Mouse (Mus musculus) embryo, embryonic 9.5 days (tissue): ENCODE measurements around the gene Lrfn1.

Experiments used
- DNase-seq: peaks from one replicate; pipeline ENCODE4 v3.0.0-alpha.2; 2017; ENCODE audit errors: extremely low spot score

Lrfn1 gene

GRCm38 (mm10) chr7:28451531-28452360 lies at the start of gene Lrfn1:
TSS of gene Lrfn1 (plus strand) at chr7:28451980.
- peak; percentile 61 for DNase-seq

- DNase-seq: no peak
Observed at GRCm38 (mm10) chr7:28410841-28411475, 40.8 kb upstream of the Lrfn1 start.

GRCm38 (mm10) chr7:28412826-28413225 lies 39.0 kb upstream of the Lrfn1 start:
- no peak for DNase-seq

- DNase-seq: no peak
Observed at GRCm38 (mm10) chr7:28417368-28417767, 34.4 kb upstream of the Lrfn1 start.

GRCm38 (mm10) chr7:28418096-28418670 lies 33.6 kb upstream of the Lrfn1 start:
- DNase-seq: no peak

GRCm38 (mm10) chr7:28419416-28419815 lies 32.4 kb upstream of the Lrfn1 start:
- no peak for DNase-seq

GRCm38 (mm10) chr7:28423018-28423417 lies 28.8 kb upstream of the Lrfn1 start:
- DNase-seq: no peak

GRCm38 (mm10) chr7:28427738-28428137 lies 24.0 kb upstream of the Lrfn1 start:
- DNase-seq: no peak

GRCm38 (mm10) chr7:28430512-28430911 lies 21.3 kb upstream of the Lrfn1 start:
- no peak for DNase-seq

GRCm38 (mm10) chr7:28432252-28432651 lies 19.5 kb upstream of the Lrfn1 start:
- no peak for DNase-seq

- DNase-seq: peak; percentile 43
Observed at GRCm38 (mm10) chr7:28435660-28436259, 16.0 kb upstream of the Lrfn1 start.

- peak; percentile 100 for DNase-seq
Observed at GRCm38 (mm10) chr7:28436271-28436904, 15.4 kb upstream of the Lrfn1 start.

- peak; percentile 85 for DNase-seq
Observed at GRCm38 (mm10) chr7:28436932-28437570, 14.7 kb upstream of the Lrfn1 start, which contains the start of gene Gmfg. TSS of gene Gmfg (plus strand) at chr7:28437447.

GRCm38 (mm10) chr7:28437964-28438363 lies 13.8 kb upstream of the Lrfn1 start:
- DNase-seq: no peak

GRCm38 (mm10) chr7:28438771-28439170 lies 13.0 kb upstream of the Lrfn1 start:
- no peak for DNase-seq

GRCm38 (mm10) chr7:28440739-28441138 lies 11.0 kb upstream of the Lrfn1 start:
- no peak for DNase-seq

- no peak for DNase-seq
Observed at GRCm38 (mm10) chr7:28441776-28442485, 9.8 kb upstream of the Lrfn1 start.

- no peak for DNase-seq
Observed at GRCm38 (mm10) chr7:28442688-28443087, 9.1 kb upstream of the Lrfn1 start.

- DNase-seq: no peak
Observed at GRCm38 (mm10) chr7:28444344-28444974, 7.3 kb upstream of the Lrfn1 start.

- peak; percentile 79 for DNase-seq
Observed at GRCm38 (mm10) chr7:28446446-28446845, 5.3 kb upstream of the Lrfn1 start.
